Comparison of ENCODE assay signal across 8 mouse cellular contexts in genomic region chr10:117363106-117363505, GRCm38 (mm10). TPM values are rescaled to one million over a fixed set of nuclear protein-coding genes. Genes with fewer than 3 reads are reported as not detected.
A peak's percentile ranks its signal among the peaks of the same experiment; 100 is the strongest.
DNase-seq lines count a peak whose midpoint lies in the region; ATAC-seq and TF ChIP-seq lines count a peak whose summit lies in the region.

No protein-coding gene starts in this region.

- no peak for TF ChIP-seq POLR2A in liver, adult 2 months (IDR thresholded peaks at IDR 0.05; ENCODE audit: extremely low read depth, insufficient read depth, low read length)

- H3K9me3 ChIP-seq in liver, embryonic 11.5 days (ENCODE audit: control insufficient read depth, low read length), result no peaks in the 10 kb centered on the region

- H3K27me3 ChIP-seq in liver, adult 2 months (ENCODE audit: control insufficient read depth, insufficient read depth, low read length), result no peaks in the 10 kb centered on the region
- H3K27me3 ChIP-seq in liver, embryonic 11.5 days (replicated peaks; ENCODE audit: control insufficient read depth, insufficient read depth, low read length), result no peaks in the 10 kb centered on the region

- ATAC-seq in liver, embryonic 11.5 days (replicated peaks; ENCODE audit: low FRiP score), result no peak
- no peak for ATAC-seq in frontal cortex, adult (ENCODE audit: low TSS enrichment)

- no peaks in the 10 kb centered on the region; the same call in 1 of the 2 replicates for H3K79me2 ChIP-seq in liver, adult 2 months (ENCODE audit: control insufficient read depth, insufficient read depth, low read length)

- DNase-seq in liver, adult 2 months (ENCODE audit: extremely low read depth, low read depth, low spot score), result peak; percentile 55
- DNase-seq in liver, embryonic 11.5 days (ENCODE audit: low spot score), result no peak
- DNase-seq in R1 (ENCODE audit: low read depth, low spot score), result peak; percentile 76
- peak; percentile 51 for DNase-seq in cerebellum, adult 8-10 months
- peak; percentile 13 to 38 for DNase-seq in heart, adult 9 months (ENCODE audit: low spot score in 2 of 2)
- peak; percentile 79 for DNase-seq in lung, postnatal 14 days
- peak; percentile 24 to 72 for DNase-seq in spleen, postnatal 14 days (ENCODE audit: low spot score in 2 of 2)

- peak; percentile 86 for TF ChIP-seq CTCF in liver, adult 2 months (IDR thresholded peaks at IDR 0.05; ENCODE audit: low read depth, low read length)

- H3K4me1 ChIP-seq in liver, adult 2 months (ENCODE audit: control insufficient read depth, insufficient read depth, low read length), result peaks cover 2% of the 10 kb centered on the region
- H3K4me1 ChIP-seq in liver, embryonic 11.5 days (replicated peaks; ENCODE audit: control insufficient read depth, insufficient read depth, low read length), result no peaks in the 10 kb centered on the region

- H3K9ac ChIP-seq in liver, adult 2 months (ENCODE audit: low read depth, low read length), result no peak overlapping the region
- no peak overlapping the region for H3K9ac ChIP-seq in liver, embryonic 11.5 days (ENCODE audit: low read depth, low read length)

- H3K4me3 ChIP-seq in liver, adult 2 months (ENCODE audit: insufficient read depth, low read depth, low read length), result no peak overlapping the region
- no peak overlapping the region for H3K4me3 ChIP-seq in liver, embryonic 11.5 days (ENCODE audit: low read depth, low read length)

- WGBS in liver, adult 2 months, result 19% methylated on average over 3 of the region's 3 CpGs
- 40% methylated on average over 3 of the region's 3 CpGs for WGBS in liver, embryonic 11.5 days

- H3K36me3 ChIP-seq in liver, adult 2 months (ENCODE audit: control insufficient read depth, insufficient read depth, low read length), result peaks cover 46% of the 10 kb centered on the region
- peaks cover 34% of the 10 kb centered on the region for H3K36me3 ChIP-seq in liver, embryonic 11.5 days (ENCODE audit: control insufficient read depth, insufficient read depth, low read length)

- no peak overlapping the region for H3K4me2 ChIP-seq in liver, embryonic 11.5 days

- no peak overlapping the region for H3K27ac ChIP-seq in liver, adult 2 months (replicated peaks; ENCODE audit: insufficient read depth, low read depth, low read length)
- H3K27ac ChIP-seq in liver, embryonic 11.5 days (ENCODE audit: low read depth, low read length), result no peak overlapping the region

RNA-seq across cellular contexts. Expression of gene Cpsf6, which starts 16.7 kb away (rescaled TPM):
- total RNA-seq in liver, adult 2 months (2014; rRNA removed), result 32.8 and 33.1 TPM in 2 replicates
- 17.0 and 23.7 TPM in 2 replicates for polyA plus RNA-seq in liver, adult 2 months (2012; rRNA removed)
- 135 and 155 TPM in 2 replicates for polyA plus RNA-seq in liver, embryonic 11.5 days (2014; fragmentation: Nextera tagmentation; extraction: Ambion mirVana)
